Mouse (Mus musculus): ENCODE results near the gene Yy1.

GRCm38 (mm10) chr12:108850886-108851285 lies 58.1 kb downstream of the Yy1 start:
- no peak for TF ChIP-seq POLR2A (IDR thresholded peaks at IDR 0.05; ENCODE audit: control insufficient read depth, low read depth, low read length)
- TF ChIP-seq CTCF (IDR thresholded peaks at IDR 0.05; ENCODE audit: control insufficient read depth, insufficient read depth, insufficient replicate concordance, low read depth, low read length): no peak
